Mouse (Mus musculus) left cerebral cortex, postnatal 36 days (tissue): Measurements from ENCODE around the gene Pou2f3. TPM values are rescaled to one million over a fixed set of nuclear protein-coding genes. Genes with fewer than 3 reads are reported as not detected.

ENCODE experiments used
- DNase-seq, 2 experiments: peaks; one replicate each; pipeline ENCODE4 v3.0.0; 2021 to 2022; ENCODE audit warnings: low spot score in 2 of 2, mixed read lengths in 1 of 2
- intact Hi-C: fragments of 180-260 bp; cut with DNase I; formaldehyde crosslinking; loops from one replicate; pipeline ENCODE4 v1.15.1; 2025
- total RNA-seq, 2 experiments: library from RNA; stranded (reverse); gene quantifications; 2 replicates each; pipeline ENCODE4 v1.2.3; 2021

Pou2f3 gene
- total RNA-seq, 2 experiments from 2014 or later: 0.29 TPM; not detected in 1

- no peak for DNase-seq
- intact Hi-C loops: no loop called here
Observed at GRCm38 (mm10) chr9:43098922-43099321, 111.2 kb downstream of the Pou2f3 start.

- no peak for DNase-seq
- intact Hi-C loops: no loop called here
Observed at GRCm38 (mm10) chr9:43097801-43098557, 112.2 kb downstream of the Pou2f3 start.

GRCm38 (mm10) chr9:43096337-43096736 is 113.8 kb downstream of the Pou2f3 start:
- intact Hi-C loops: no loop called here
- DNase-seq: no peak

GRCm38 (mm10) chr9:43094828-43095227 is 115.3 kb downstream of the Pou2f3 start:
- DNase-seq: no peak
- intact Hi-C loops: no loop called here

- DNase-seq: no peak
- intact Hi-C loops: no loop called here
Observed at GRCm38 (mm10) chr9:43093803-43094202, 116.4 kb downstream of the Pou2f3 start.

GRCm38 (mm10) chr9:43085686-43086285 is 124.4 kb downstream of the Pou2f3 start:
- intact Hi-C loops: no loop called here
- DNase-seq: no peak

- no peak for DNase-seq
- intact Hi-C loops: no loop called here
Observed at GRCm38 (mm10) chr9:43084496-43085362, 125.4 kb downstream of the Pou2f3 start.

GRCm38 (mm10) chr9:43083441-43084055 is 126.6 kb downstream of the Pou2f3 start:
- intact Hi-C loops: no loop called here
- no peak for DNase-seq

GRCm38 (mm10) chr9:43078711-43079110 is 131.5 kb downstream of the Pou2f3 start:
- intact Hi-C loops: no loop called here
- DNase-seq: no peak

GRCm38 (mm10) chr9:43076163-43076562 is 134.0 kb downstream of the Pou2f3 start:
- intact Hi-C loops: no loop called here
- DNase-seq: no peak

- DNase-seq: no peak
- intact Hi-C loops: loop anchor here (5.0 kb wide), 1 partner anchor 33 kb away; the partner anchor contains the start of gene Arhgef12
Observed at GRCm38 (mm10) chr9:43074611-43075010, 135.6 kb downstream of the Pou2f3 start.

Other genes starting within 250 kb of the Pou2f3 start
- gene Arhgef12, start 103.1 kb downstream of the Pou2f3 start, total RNA-seq: 100 to 1,000 TPM; 153 to 169 TPM
- gene Tmem136, start 93.8 kb downstream of the Pou2f3 start, total RNA-seq: 10 to 100 TPM; 18.1 to 18.6 TPM
- gene Oaf, start 29.5 kb upstream of the Pou2f3 start, total RNA-seq: 10 to 100 TPM; 15.0 to 17.4 TPM
- under 1 TPM; 0.30 to 0.75 TPM for gene Trim29, start 100.5 kb upstream of the Pou2f3 start, total RNA-seq